Mouse (Mus musculus): ENCODE data around the gene Serpinb2.

The Serpinb2 gene

DNA sequence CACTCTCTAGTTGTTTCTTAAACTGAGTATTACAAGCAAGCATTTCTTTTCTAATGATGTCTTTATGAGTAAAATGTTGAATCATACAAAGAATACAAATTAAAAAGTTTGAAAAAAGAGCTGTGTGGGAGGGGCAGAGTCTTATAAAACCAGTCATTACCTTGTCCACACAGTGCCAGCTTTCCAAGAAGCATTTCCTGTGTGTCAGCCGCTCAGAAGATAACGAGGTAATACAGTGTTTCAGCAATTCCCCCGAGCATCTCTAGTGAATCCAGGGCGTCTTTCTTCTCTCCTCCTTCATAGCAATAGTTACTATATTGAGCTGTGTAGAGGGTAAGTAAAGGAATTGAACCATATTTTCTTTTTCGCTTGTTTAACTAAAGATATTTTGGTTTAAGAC lies at the start of gene Serpinb2:
Serpinb2 (plus strand) TSS at position 172 of the 400 bp plus-strand sequence.
- DNase-seq (ENCODE audit: low read depth, low spot score), result no peak

DNA sequence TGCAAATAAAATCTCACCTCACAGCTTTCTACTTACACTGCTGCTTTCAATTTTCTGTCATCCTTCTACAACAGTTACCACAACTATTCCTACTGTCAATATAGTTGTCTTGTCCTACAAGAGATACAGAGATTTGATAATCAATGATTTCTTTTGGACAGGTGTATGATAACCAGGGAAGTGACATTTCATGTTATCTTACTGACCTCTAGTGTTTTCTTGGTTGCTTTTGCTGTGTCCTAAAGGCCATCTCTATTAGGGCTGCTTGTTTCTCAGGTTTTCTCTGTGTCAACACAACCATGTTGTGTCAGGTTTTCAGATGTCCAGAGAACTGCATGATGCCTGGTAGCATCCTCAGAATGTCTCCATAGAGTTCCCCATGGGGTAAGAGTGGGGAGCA lies 31.3 kb upstream of the Serpinb2 start:
- no peak for DNase-seq (ENCODE audit: low read depth, low spot score)

DNA sequence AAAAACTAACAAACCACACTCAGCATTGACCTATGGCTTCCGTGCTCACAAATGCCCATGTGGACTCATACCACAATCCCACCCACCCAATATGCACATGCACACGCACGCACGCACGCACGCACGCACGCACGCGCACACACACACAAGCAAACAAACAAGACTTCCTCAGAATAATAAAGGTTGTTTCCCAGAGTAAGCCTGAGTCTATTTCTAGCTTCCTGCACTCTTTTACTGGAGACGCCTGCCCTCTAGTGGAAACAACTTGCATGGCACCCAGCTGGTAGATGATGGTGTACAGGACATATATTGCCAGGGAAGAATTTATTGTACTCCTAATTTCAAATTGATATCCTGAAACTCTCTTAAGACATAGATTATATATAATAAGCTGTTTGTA lies 29.8 kb upstream of the Serpinb2 start:
- peak; percentile 80 for DNase-seq (ENCODE audit: low read depth, low spot score)

DNA sequence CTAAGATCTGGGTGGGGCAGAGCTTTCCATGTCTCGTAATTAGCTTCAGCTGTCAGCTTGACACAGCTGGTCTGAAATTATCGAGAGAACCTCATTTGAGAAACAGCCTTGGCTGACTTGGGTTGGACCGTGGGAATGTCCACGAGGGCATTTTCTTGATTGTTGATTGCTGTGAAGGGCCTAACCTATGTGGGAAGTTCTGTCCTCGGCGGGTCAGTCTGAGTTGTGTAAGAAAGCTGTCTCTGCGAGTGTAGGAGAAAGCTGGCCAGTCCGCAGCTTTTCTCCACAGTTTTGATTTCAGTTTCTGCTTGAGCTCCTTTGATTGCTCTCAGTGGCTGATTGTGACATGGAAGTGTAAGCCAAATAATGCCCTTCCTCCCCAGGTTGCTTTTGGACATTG lies 21.6 kb upstream of the Serpinb2 start:
- DNase-seq (ENCODE audit: low read depth, low spot score), result no peak

DNA sequence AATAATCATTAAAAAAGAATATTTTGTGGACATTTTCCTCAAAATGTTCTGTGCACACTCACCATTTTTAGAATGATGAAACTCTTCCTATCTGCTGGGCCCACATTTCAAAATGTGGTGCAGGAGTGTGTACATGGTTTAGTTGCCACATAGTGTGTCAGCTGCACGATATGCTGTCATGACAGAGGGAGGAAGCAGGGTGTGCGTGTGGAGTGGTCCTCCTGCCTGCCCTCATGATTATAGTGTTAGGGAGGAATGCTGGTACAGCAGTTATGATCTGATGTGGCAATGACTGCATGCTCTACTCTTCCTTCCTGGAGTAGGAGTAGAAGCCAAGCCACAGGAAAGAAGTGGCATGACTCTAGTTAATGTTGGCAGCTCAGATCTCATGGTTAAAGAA lies 14.4 kb upstream of the Serpinb2 start:
- DNase-seq (ENCODE audit: low read depth, low spot score), result no peak

DNA sequence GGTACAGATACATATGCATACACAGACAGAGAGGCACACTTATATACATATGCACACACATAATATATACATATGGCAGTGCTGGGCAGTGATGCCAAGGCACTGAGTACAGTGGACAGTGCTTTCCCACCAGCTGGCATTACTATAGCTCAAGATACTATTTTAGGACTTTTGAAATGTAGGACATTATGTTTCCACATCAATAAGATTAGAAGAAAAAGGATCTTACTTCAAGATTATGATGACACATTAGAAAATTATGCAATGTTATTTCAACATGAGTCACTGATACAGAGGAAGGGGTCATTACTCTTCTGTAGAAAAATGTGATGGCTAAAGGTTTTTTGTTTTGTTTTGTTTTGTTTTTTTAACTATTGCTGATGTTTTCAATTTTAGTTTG lies 9.2 kb upstream of the Serpinb2 start:
- no peak for DNase-seq (ENCODE audit: low read depth, low spot score)

DNA sequence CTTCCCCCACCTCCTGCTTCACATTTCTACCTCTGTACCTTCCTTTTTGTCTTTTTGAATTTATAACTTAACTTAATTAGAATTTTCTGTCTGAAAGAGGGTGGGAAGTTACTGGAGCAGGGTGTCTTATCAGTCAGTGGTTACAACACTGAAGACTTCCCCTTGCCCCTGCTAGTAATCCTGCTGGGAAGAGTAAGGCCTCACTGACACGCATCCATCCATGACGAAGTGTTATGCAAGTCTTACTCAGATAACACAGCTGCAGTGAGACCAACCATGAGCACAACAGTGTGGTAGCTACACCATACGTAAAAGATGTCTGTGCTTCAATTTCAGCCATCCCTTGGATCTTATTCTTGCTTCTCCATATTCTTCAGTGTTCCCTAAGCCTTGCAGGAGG lies 7.9 kb upstream of the Serpinb2 start:
- DNase-seq (ENCODE audit: low read depth, low spot score), result no peak

DNA sequence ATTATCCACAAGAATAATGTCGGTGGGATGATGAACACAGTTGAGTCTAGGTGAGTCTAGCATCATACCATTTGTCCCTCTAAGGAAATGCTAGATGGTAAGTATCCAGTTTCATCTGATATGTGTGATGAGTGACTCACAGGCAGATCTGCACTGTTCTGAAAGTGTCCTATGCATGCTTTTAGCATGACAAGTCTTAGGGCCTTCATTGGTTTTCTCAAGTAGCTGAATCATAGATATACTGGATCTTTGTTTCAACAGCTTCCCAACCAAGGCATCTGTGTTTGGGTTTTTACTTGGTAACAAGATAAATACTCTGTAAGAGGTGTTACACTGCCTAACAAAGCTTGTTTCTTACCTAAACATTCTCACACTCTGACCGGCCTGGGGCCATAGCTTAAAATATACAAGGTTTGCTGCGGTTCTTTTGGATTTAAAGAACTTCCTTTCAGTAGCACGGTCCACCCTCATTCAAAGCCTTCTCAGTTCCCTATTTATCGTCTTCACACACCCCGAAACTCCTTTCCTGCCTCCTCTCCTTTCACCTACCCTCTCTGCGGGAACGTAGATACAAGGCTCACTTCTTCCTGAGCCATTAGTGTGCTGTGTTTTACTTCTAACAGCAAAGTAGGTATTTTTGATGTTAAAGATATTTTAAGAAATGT lies 5.2 kb upstream of the Serpinb2 start:
- DNase-seq (ENCODE audit: low read depth, low spot score), result no peak

DNA sequence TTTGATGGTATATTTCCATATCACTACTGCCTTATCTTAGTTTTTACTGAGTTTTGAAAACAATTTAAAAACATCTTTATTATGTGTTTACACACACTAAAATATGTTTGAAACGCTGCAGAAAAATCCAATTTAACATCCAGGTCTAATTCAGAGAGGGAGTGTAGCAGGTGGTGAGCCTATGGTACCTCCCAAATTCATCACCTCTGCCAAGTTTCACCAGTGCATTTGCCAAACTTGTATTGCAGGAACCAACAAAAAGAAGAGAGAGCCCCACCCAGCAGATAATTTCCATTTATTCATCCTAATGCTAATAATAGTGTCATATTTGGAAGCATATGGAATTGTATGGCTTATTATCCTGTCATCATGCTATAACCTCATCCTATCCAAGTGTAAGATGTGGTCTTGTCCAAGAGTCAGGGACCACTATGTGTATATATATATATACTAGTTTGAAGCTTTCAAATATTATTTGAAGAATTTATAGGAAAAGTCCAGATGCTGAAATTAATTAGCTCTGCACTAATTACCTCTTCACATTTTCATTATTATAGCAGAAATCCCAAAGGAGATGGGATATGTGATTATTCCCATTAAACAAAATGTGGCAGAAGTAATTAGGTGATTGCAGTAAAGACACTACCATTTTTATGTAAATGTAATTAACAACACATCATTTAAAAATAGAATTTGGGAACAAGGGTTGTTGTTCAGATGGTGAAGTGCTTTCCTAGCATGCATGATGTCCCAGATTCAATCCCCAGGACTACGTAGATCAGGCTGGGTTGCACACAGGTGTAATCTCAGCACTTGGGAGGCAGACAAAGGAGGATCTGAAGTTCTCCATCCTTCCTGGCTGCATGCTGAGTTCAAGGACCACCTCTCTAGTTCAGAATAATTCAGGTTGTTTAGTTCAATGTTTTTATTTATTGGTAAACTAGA lies 1.2 kb downstream of the Serpinb2 start:
- no peak for DNase-seq (ENCODE audit: low read depth, low spot score)

DNA sequence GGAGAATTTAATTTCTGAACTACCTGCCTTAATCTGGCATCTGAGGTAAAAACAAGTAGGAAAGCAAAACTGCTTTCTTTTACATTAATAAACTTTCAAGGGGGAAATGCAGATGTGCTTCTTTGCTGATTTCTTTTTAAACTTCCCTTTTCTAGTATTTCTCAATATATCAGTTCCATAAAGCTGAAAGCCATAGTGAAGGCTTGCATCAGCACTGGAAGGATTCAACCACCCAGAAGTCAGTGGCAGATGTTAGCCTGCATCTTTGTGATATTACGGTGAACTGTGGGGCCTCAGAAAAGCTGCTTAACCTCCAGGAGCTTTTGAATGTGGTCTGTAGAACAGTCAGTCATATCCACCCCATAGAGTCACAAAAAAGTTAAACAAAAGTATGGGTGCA lies 2.3 kb downstream of the Serpinb2 start:
- no peak for DNase-seq (ENCODE audit: low read depth, low spot score)

DNA sequence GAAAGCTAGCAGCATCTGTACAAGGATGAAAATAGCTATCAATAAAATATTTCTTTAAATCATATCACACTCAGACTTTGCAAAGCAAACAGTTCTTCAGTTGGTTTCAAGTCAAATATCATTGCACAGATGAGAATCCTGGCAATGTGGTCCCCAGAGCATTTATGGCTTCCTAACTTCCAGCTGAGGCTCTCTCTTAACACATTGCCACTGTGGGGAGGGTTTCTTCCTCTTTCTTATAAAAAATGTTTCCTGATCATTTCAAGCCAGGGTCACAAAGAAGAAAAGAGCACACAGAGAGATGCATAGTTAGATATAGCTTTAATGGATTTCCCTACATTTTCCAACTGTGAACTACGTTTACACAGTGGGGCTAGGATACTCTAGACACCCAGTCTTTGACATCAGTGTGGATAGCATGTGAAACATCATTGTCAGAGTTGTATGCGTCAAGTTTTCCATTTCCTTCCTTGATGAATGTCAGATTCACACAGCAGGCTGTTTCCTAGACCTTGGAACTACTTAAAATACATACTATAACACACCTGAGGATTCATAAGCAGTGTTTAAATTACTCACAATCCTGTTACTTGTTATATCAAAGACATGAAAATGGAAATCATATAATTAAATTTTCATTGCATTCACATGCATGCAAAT lies 4.7 kb downstream of the Serpinb2 start:
- DNase-seq (ENCODE audit: low read depth, low spot score), result no peak

DNA sequence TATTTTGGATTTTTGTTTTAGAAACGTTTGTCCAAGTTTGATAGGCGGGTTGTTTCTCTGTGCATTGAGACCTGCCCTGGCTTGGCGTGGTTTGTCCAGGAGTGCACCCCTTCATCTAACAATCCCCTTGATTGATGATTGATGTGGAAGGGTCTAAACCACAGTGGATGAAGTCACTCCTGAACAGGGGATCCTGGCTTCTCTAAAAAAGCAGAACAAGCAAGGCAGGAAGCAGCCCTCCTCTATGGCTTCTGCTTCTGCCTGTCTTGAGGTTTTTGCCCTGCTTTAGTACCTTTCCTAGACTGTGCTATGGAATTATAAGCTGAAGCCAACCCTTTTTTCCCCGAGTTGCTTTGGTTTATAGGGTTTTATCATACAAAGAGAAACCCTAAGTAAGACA lies 14.4 kb downstream of the Serpinb2 start:
- DNase-seq (ENCODE audit: low read depth, low spot score), result no peak

DNA sequence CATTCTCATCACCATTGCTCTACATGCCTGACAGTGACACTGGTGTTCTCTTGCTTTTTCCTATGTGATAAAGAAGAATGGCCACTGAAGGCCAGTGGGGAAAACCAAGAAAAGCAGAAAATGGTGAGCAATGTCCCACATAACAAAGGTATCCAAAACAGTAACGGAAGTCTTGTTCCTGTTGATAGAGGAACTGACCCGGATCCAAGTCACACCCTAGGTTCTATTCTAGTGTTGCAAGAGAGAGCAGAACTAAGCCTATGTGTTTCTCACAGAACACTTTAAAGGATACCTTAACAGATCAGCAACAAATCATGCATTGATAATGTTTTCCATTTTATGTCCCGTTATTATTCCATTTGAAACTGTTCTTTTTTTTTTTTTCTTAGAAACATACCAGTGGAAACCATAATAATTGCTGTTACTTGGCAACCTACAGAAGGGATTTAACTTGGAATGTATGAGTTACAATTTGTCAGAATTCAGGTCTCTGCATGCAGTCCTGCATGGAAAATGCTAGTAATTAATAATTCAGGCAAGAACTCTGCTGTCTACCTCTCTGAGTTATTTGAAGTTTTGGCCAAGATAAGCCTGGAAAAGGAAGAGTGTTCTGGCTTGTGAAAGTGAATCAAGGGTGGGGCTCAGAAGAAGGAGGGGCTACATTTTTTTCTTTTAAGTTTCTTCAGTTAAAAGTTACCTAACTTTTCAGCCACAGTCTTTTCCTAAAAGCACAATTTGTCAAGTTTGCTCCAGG lies 17.3 kb downstream of the Serpinb2 start:
- no peak for DNase-seq (ENCODE audit: low read depth, low spot score)

DNA sequence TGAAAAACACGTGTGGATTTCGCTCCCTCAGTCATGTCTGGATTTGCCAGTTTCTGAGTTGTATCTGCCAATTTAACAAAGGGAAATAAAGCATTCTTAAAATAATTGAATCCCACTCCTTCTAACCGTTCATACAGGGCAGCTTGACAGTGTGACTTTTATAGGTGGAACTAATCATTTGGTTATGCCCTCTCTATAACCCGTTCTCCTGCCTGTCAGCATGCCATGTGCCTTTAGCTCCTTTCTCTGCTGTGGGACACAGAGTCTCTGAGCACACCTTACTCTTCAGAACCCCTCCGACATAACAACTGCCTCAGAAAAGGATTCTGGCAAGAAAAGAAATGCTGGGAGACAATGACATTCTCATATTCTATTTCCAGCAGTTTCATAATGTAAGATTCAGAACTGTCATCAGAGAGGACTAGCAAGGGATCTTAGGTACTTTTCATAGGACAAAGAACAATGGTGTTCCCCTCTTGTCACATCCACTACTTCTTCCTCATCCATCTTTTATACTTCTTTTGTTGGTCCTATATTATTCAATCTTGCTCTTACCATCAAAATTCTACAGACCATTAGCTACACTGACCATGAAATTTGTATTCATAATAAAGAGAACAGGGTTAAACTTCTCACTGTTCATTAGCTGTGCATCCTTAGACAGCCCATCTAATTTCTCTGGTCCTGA lies 18.3 kb downstream of the Serpinb2 start:
- no peak for DNase-seq (ENCODE audit: low read depth, low spot score)

DNA sequence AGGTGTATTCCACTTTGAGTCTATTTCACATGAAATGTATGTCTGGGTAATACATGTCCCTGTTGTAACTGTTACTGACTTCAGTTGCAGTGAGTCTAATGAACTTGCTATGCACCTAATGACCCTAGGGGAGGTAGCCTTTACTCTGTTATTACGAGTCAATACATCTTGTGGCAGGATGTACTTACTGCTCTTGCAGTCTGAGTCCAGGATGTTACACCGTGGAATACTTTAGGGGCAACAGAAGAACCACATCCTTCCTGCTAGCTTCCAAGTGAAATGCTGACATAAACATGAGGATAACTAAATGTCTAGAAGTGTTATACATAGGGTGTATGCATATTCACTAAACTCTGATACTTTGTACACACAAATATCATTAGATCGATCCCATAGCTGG lies 22.5 kb downstream of the Serpinb2 start:
- no peak for DNase-seq (ENCODE audit: low read depth, low spot score)

DNA sequence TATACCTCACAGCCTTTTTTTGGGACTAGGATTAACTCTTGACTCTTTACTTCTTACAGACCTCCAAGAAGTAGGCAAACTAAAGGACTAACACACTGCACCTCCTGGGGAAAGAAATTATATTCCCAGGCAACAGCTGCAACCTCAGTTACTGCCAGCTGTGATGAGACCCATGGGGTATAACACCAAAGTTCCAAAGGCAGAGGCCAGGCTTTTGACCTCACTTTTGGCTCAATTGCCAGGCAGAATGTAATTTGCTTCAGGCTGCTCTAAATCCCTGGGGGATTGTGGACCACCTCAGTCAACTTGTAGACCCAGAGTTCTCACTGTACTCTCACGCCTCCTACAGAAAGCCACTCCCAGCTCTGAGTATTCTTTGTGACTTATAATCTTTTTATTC lies 26.2 kb downstream of the Serpinb2 start:
- DNase-seq (ENCODE audit: low read depth, low spot score), result no peak

DNA sequence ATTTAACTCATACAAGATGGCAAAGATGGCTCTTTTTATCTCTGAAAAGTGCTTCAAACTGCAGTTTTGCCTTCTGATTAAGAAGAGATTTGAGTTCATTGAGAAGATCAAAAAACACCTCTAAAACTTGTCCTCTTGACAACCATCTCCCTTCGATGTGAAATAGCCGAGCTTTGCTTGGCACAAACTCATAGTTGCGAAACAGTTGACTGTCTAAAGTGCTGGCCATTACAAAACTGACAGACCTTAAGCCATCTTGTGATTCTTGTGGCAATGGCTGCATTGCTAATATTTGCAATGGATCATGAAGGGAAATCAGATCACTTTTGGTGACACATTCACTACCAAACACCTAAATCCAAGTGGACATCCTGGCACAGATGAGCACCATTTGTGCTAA lies 48.3 kb downstream of the Serpinb2 start:
- DNase-seq (ENCODE audit: low read depth, low spot score), result no peak

DNA sequence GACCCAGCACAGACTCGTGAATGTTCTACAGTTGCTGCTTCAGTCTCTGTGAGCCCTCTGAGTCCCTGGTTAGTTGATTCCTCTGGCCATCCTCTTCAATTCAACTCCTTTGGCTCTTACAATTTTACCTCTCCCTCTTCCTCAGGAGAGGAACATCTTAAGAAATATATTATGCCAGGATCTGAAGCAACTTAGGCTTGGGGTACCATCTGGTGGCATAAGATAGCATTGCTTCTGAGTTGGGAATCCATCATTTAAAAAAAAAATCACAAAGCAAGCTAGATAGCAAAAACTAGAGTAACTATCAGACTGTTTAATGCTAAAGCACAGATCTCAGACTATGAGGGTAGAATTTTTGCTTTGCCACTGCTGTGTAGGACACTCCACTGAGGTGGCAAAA lies 50.9 kb downstream of the Serpinb2 start:
- no peak for DNase-seq (ENCODE audit: low read depth, low spot score)

DNA sequence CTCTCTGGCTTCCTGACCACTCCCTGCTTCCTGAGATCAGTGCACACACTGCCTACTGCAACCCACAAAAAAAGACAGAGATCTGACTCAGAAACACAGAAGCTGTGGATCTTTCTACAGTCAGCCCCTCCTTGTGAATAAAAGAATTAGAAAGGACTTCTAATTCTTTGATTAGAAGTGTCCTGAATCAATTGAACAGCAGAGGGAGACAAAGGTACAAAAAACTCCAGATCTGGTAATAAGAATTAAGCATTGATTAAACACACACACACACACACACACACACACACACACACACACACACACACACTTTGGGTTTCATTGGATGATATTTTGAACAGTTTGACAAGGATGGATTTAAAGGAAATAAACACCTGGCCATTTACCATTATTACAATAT lies 54.4 kb downstream of the Serpinb2 start:
- DNase-seq (ENCODE audit: low read depth, low spot score), result peak; percentile 19

DNA sequence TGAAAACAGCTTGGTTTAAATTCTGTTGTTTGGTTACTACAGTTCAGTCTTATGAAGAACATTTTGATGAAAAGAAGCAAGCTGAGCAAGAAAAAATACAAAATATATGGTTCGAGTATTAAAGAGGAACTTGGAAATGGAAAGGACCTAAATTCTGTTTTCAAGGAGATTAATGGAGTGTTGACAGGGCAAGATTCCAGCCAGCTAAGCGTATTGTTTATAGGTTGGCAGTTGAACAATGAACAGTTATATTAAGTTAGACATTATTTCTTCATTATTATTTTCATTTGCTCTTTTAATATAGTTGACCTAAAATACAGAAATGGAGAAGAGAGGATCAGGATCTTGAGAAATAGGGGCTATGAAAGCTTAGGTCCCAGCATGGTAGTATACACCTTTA lies 64.9 kb downstream of the Serpinb2 start:
- DNase-seq (ENCODE audit: low read depth, low spot score), result no peak

DNA sequence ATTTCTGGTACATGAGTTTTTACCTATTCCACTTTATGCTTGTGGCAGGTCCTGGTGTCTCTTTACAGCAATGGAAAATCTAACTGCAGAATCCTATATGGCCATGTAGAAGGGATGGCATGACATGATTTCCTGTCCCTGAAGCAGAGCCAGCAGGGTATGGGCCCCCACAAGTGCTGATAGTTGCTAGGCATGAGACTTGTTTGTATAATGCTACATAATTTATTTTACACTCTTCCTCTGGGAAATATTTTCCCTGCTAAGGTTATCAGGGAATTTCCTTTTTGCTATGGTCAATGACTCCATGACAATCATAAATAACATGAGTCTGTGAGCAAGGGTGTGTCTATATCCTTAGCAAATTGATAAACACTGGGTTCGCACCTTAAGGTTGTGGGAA lies 66.3 kb downstream of the Serpinb2 start:
- no peak for DNase-seq (ENCODE audit: low read depth, low spot score)

Measured in ES-CJ7 (cell line).